Mouse (Mus musculus) ES-E14 (cell line): ENCODE data around the gene Gemin7. TPM values are rescaled to one million over a fixed set of nuclear protein-coding genes. Genes with fewer than 3 reads are reported as not detected.

ENCODE experiments used
- DNase-seq: peaks from one replicate; pipeline ENCODE4 v3.0.0-alpha.2; 2013; ENCODE audit warnings: low read depth, low spot score
- H3K27ac ChIP-seq: 2 replicates; pipeline ENCODE4 v1.5.1; 2012; ENCODE audit warnings: low read depth, mild to moderate bottlenecking, low read length, moderate library complexity, mixed read lengths; ENCODE audit not compliant: poor library complexity, insufficient read depth, severe bottlenecking
- H3K36me3 ChIP-seq: 2 replicates; pipeline ENCODE4 v1.6.1; 2012; ENCODE audit warnings: mild to moderate bottlenecking, low read length, moderate library complexity, mixed read lengths; ENCODE audit not compliant: control insufficient read depth, poor library complexity, insufficient read depth, severe bottlenecking
- H3K4me1 ChIP-seq, 2 experiments: fragments of 150-350 bp in 1 of 2; sonication (generic) in 1 of 2; 2 replicates each; pipeline ENCODE4 v1.6.1; 2012; ENCODE audit warnings: low read length in 2 of 2, mild to moderate bottlenecking in 1 of 2, mixed read lengths in 1 of 2; ENCODE audit not compliant: control insufficient read depth in 2 of 2, insufficient read depth in 2 of 2, poor library complexity in 1 of 2
- H3K4me3 ChIP-seq, 2 experiments: fragments of 150-350 bp in 1 of 2; sonication (generic) in 1 of 2; 2 replicates each; pipeline ENCODE4 v1.5.1; 2012; ENCODE audit warnings: low read length in 2 of 2, low read depth in 1 of 2, mild to moderate bottlenecking in 1 of 2, mixed read lengths in 1 of 2; ENCODE audit not compliant: insufficient read depth in 1 of 2, poor library complexity in 1 of 2, severe bottlenecking in 1 of 2
- H3K9ac ChIP-seq: 2 replicates; pipeline ENCODE4 v1.6.1; 2012; ENCODE audit warnings: low read depth, mild to moderate bottlenecking, low read length, mixed read lengths; ENCODE audit not compliant: poor library complexity, insufficient read depth, severe bottlenecking
- H3K9me3 ChIP-seq: fragments of 150-350 bp; sonication (generic); 2 replicates; pipeline ENCODE4 v1.6.1; 2012; ENCODE audit warnings: low read depth, mild to moderate bottlenecking, low read length; ENCODE audit not compliant: control insufficient read depth, insufficient read depth
- CHD2 ChIP-seq: IDR thresholded peaks from 2 replicates; pipeline ENCODE4 v1.6.1; 2014; ENCODE audit warnings: mild to moderate bottlenecking, low read depth, low read length, inconsistent platforms
- HCFC1 ChIP-seq: IDR thresholded peaks from 2 replicates; pipeline ENCODE4 v1.6.1; 2012; ENCODE audit warnings: low read length, inconsistent platforms, borderline replicate concordance; ENCODE audit not compliant: insufficient read depth
- MAFK ChIP-seq: IDR thresholded peaks from 2 replicates; pipeline ENCODE4 v1.6.1; 2014; ENCODE audit warnings: mild to moderate bottlenecking, low read depth, low read length, inconsistent platforms; ENCODE audit not compliant: insufficient read depth
- ZC3H11A ChIP-seq: IDR thresholded peaks from 2 replicates; pipeline ENCODE4 v1.6.1; 2012; ENCODE audit warnings: low read depth, mild to moderate bottlenecking, inconsistent platforms, low read length, borderline replicate concordance
- ZNF384 ChIP-seq: IDR thresholded peaks from 2 replicates; pipeline ENCODE4 v1.6.1; 2012; ENCODE audit warnings: low read depth, low read length, inconsistent platforms
- in situ Hi-C, 2 experiments: fragments of 600-800 bp; cut with MboI; formaldehyde crosslinking; loops; one replicate each; pipeline ENCODE4 v1.15.1; 2025; ENCODE audit warnings: low sequenced_read_pairs in 2 of 2, inconsistent platforms in 1 of 2; ENCODE audit not compliant: unreplicated experiment in 2 of 2
- total RNA-seq: library from RNA; depleted of rRNA; stranded (reverse); fragments of 300-350 nt; gene quantifications from 2 replicates; pipeline ENCODE4 v1.2.3, GENCODE M21; 2012

Gene Gemin7
- total RNA-seq, 1 experiment, result 54.2 TPM

- H3K4me1 ChIP-seq, result peaks cover 0 to 9% of the 10 kb centered on the region in 2 experiments; a peak in 1 of 4 replicates
- no peak for TF ChIP-seq CHD2
- TF ChIP-seq ZC3H11A, result peak; percentile 40; the same call in 1 of the 2 replicates
- in situ Hi-C loops, result no loop called here
These were observed 41.8 kb upstream of the Gemin7 start for GRCm38 (mm10) chr7:19619004-19619801.

DNA sequence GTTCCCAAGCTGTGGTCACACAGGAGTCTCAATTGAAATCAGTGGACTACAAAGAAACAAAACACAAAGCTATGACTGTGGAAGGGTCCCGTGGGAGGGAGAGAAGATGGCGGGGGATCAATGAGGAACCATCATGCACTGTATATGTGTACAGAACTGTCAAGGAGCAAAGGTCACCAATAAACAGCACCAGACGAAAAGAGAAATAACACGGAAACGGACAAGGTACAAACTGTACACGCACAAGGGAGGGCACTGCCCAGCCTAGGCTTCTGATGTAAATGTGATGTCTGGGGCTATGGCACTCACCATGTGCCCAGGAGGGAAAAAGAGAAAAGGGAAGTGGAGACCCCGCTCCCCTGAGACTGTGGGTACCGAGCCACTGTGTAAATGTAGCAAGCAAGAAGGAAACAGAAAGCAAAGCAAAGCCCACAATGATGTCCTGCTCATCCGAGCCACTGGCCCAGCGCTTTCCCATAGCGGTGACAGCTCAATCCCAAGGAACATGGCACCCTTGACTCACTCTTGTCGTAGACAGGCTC is 37.7 kb upstream of the Gemin7 start:
- Histone ChIP-seq H3K4me1 (no peaks in the 10 kb centered on the region; a peak in 1 of 4 replicates), H3K9ac (no peak overlapping the region), H3K36me3 (peaks cover 15% of the 10 kb centered on the region; the same call in 1 of the 2 replicates), H3K4me3 (no peak overlapping the region), H3K9me3 (no peaks in the 10 kb centered on the region), H3K27ac (no peak overlapping the region)
- in situ Hi-C loops, result no loop called here
- no peak for TF ChIP-seq ZNF384
- no peak for TF ChIP-seq CHD2
- no peak for TF ChIP-seq HCFC1
- TF ChIP-seq ZC3H11A, result no peak
- no peak for TF ChIP-seq MAFK
- DNase-seq, result no peak

More at GRCm38 (mm10) chr7:19619004-19619801, 41.8 kb upstream of the Gemin7 start:
- Histone ChIP-seq H3K9me3 (no peaks in the 10 kb centered on the region), H3K9ac (peak overlapping the region; percentile 41), H3K27ac (no peak overlapping the region), H3K36me3 (peaks cover 8% of the 10 kb centered on the region; the same call in 1 of the 2 replicates), H3K4me3 (peak overlapping the region; percentile 57 to 66)
- peak; percentile 85 for DNase-seq

- Histone ChIP-seq H3K4me3 (no peak overlapping the region), H3K9ac (no peak overlapping the region), H3K36me3 (peaks cover 15% of the 10 kb centered on the region; the same call in 1 of the 2 replicates), H3K27ac (no peak overlapping the region), H3K9me3 (no peaks in the 10 kb centered on the region), H3K4me1 (peaks cover 0 to 3% of the 10 kb centered on the region in 2 experiments; a peak in 2 of 4 replicates)
- TF ChIP-seq ZC3H11A (no peak), MAFK (no peak), ZNF384 (no peak), CHD2 (no peak), HCFC1 (no peak)
- in situ Hi-C loops, result no loop called here
- no peak for DNase-seq
These were observed 33.6 kb upstream of the Gemin7 start for GRCm38 (mm10) chr7:19610969-19611368.

DNA sequence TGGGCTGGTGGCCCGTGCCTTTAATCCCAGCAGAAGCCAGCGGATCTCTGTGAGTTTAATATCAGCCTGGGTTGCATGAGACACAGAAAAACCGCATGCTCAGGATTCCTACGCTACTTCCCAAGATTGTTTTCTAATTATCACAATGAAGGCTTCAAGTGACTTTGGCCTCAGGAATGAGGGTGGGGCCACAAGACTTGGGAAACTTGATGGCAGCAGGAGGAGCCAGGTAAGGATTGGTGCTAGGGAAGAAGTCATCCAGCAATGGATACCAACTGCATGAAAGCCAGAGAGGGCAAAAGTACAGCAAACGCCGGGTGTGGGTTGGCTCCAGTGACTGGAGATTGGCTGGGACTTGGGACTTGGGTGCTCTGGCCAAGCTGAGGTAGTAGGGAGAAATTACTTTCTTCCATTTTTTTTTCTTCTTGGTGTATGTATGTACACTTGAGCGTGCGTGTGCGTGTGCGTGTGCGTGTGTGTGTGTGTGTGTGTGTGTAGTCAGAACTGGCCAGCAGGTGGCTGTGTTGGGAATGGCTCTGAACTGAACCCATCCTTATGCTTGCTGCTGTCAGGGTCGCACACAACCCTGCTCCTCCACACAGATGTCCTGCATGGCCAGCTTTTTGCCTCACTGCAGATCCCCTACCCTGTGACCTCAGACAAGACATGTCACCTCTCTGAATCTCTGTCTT is 32.4 kb upstream of the Gemin7 start:
- Histone ChIP-seq H3K4me3 (no peak overlapping the region; a peak in 1 of 4 replicates), H3K36me3 (peaks cover 7% of the 10 kb centered on the region; the same call in 1 of the 2 replicates), H3K4me1 (peaks cover 0 to 3% of the 10 kb centered on the region in 2 experiments; a peak in 2 of 4 replicates), H3K9me3 (no peaks in the 10 kb centered on the region), H3K27ac (peak overlapping the region; percentile 32), H3K9ac (peak overlapping the region; percentile 17; the same call in 1 of the 2 replicates)
- TF ChIP-seq CHD2 (0 out of 2 replicates have a peak, but pooled peaks have one; percentile 19), ZC3H11A (no peak), ZNF384 (0 out of 2 replicates have a peak, but pooled peaks have one; percentile 10)
- in situ Hi-C loops, result no loop called here
- DNase-seq, result no peak
